Mouse (Mus musculus): ENCODE results near the gene Arrdc1. TPM values are rescaled to one million over a fixed set of nuclear protein-coding genes. Genes with fewer than 3 reads are reported as not detected.

The Arrdc1 gene
- total and polyA plus RNA-seq, 2 experiments, result 2.5 to 12.7 TPM

- WGBS, result 51% methylated on average over 2 of the region's 2 CpGs
- Histone ChIP-seq H3K9ac (ENCODE audit: low read depth, low read length) (no peak overlapping the region), H3K27ac (replicated peaks; ENCODE audit: insufficient read depth, low read depth, low read length) (no peak overlapping the region), H3K4me3 (ENCODE audit: insufficient read depth, low read depth, low read length) (no peak overlapping the region), H3K27me3 (ENCODE audit: control insufficient read depth, insufficient read depth, low read length) (no peaks in the 10 kb centered on the region), H3K79me2 (ENCODE audit: control insufficient read depth, insufficient read depth, low read length) (peaks cover 33% of the 10 kb centered on the region), H3K36me3 (ENCODE audit: control insufficient read depth, insufficient read depth, low read length) (no peaks in the 10 kb centered on the region), H3K4me1 (ENCODE audit: control insufficient read depth, insufficient read depth, low read length) (peaks cover 13% of the 10 kb centered on the region)
- no peak for TF ChIP-seq CTCF (IDR thresholded peaks at IDR 0.05; ENCODE audit: low read depth, low read length)
- no peak for TF ChIP-seq POLR2A (IDR thresholded peaks at IDR 0.05; ENCODE audit: extremely low read depth, insufficient read depth, low read length)
- no peak for DNase-seq (ENCODE audit: extremely low read depth, low read depth, low spot score)
These were observed 29.3 kb downstream of the Arrdc1 start for GRCm38 (mm10) chr2:24905653-24906155.

DNA sequence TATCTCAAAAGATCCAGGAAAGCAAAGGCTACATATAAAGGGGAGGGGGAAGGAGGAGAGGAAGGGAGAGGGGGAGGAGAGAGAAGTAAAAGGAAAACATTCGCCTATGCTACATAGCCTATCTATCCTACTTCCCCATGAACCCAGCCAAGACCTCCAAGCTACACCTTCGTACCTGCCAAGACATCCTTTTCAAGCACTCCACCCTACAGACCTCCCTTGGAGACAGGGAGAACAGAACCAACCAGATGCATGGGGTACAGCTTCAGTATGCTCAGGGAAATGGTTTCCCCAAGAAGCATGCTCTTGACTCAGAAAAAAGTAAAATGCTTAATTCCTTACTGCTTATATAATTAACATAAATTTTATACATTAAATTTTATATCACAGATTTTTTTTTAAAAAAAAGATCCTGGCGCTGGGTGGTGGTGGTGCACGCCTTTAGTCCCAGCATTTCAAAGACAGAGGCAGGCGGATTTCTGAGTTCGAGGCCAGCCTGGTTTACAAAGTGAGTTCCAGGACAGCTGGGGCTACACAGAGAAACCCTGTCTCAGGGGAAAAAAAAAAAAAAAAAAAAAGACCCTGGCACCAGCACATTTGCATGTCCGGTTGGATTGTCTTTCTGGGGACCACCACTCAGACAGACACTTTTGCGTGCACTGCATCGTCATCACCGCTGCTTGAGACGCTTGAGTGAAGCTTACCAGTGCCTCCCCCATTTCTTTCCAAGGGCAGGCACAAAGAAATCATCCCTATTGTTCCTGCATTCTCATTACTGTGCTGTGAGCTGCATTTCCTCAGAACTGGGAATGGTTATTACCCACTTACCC lies 30.0 kb downstream of the Arrdc1 start:
- Histone ChIP-seq H3K79me2 (ENCODE audit: control insufficient read depth, insufficient read depth, low read length) (peaks cover 33% of the 10 kb centered on the region), H3K27me3 (ENCODE audit: control insufficient read depth, insufficient read depth, low read length) (no peaks in the 10 kb centered on the region), H3K27ac (replicated peaks; ENCODE audit: insufficient read depth, low read depth, low read length) (no peak overlapping the region), H3K4me3 (ENCODE audit: insufficient read depth, low read depth, low read length) (no peak overlapping the region), H3K4me1 (ENCODE audit: control insufficient read depth, insufficient read depth, low read length) (peaks cover 13% of the 10 kb centered on the region), H3K9ac (ENCODE audit: low read depth, low read length) (no peak overlapping the region), H3K36me3 (ENCODE audit: control insufficient read depth, insufficient read depth, low read length) (no peaks in the 10 kb centered on the region)
- no peak for TF ChIP-seq POLR2A (IDR thresholded peaks at IDR 0.05; ENCODE audit: extremely low read depth, insufficient read depth, low read length)
- no peak for TF ChIP-seq CTCF (IDR thresholded peaks at IDR 0.05; ENCODE audit: low read depth, low read length)
- no peak for DNase-seq (ENCODE audit: extremely low read depth, low read depth, low spot score)
- 90% methylated on average over 11 of the region's 11 CpGs for WGBS

DNA sequence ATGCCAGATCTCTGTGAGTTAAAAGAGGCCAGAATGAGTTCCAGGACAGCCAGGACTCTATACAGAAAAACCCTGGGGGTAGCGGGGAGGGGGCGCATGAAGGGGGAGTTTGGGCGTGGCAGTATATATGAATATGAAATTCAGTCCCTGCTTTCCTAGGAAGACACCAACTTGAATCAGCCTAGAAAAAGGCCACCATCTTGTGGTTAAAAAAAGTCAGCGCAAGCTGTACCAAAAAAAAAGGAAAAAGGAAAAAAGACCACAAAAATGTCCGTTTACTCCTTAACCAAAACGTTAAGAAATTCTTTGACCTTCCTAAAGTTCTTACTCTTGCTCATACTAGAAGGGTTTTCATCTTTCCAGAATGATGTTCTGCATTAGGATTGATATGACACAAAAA lies 32.1 kb downstream of the Arrdc1 start:
- DNase-seq (ENCODE audit: extremely low read depth, low read depth, low spot score), result no peak
- peaks cover 13% of the 10 kb centered on the region for H3K4me1 ChIP-seq (ENCODE audit: control insufficient read depth, insufficient read depth, low read length)
- WGBS, result 84% methylated on average over 6 of the region's 6 CpGs

GRCm38 (mm10) chr2:24901055-24901454 lies 34.0 kb downstream of the Arrdc1 start:
- Histone ChIP-seq H3K79me2 (ENCODE audit: control insufficient read depth, insufficient read depth, low read length) (peaks cover 37% of the 10 kb centered on the region), H3K27me3 (ENCODE audit: control insufficient read depth, insufficient read depth, low read length) (no peaks in the 10 kb centered on the region), H3K36me3 (ENCODE audit: control insufficient read depth, insufficient read depth, low read length) (no peaks in the 10 kb centered on the region), H3K4me1 (ENCODE audit: control insufficient read depth, insufficient read depth, low read length) (peaks cover 10% of the 10 kb centered on the region), H3K9ac (ENCODE audit: low read depth, low read length) (no peak overlapping the region), H3K4me3 (ENCODE audit: insufficient read depth, low read depth, low read length) (no peak overlapping the region), H3K27ac (replicated peaks; ENCODE audit: insufficient read depth, low read depth, low read length) (no peak overlapping the region)
- WGBS, result 57% methylated on average over 5 of the region's 5 CpGs
- TF ChIP-seq POLR2A (IDR thresholded peaks at IDR 0.05; ENCODE audit: extremely low read depth, insufficient read depth, low read length) (no peak), CTCF (IDR thresholded peaks at IDR 0.05; ENCODE audit: low read depth, low read length) (no peak)
- no peak for DNase-seq (ENCODE audit: extremely low read depth, low read depth, low spot score)

More for the DNA sequence above, 32.1 kb downstream of the Arrdc1 start:
- Histone ChIP-seq H3K9ac (ENCODE audit: low read depth, low read length) (no peak overlapping the region), H3K36me3 (ENCODE audit: control insufficient read depth, insufficient read depth, low read length) (no peaks in the 10 kb centered on the region), H3K79me2 (ENCODE audit: control insufficient read depth, insufficient read depth, low read length) (peaks cover 32% of the 10 kb centered on the region), H3K27me3 (ENCODE audit: control insufficient read depth, insufficient read depth, low read length) (no peaks in the 10 kb centered on the region), H3K27ac (replicated peaks; ENCODE audit: insufficient read depth, low read depth, low read length) (no peak overlapping the region), H3K4me3 (ENCODE audit: insufficient read depth, low read depth, low read length) (no peak overlapping the region)
- TF ChIP-seq POLR2A (IDR thresholded peaks at IDR 0.05; ENCODE audit: extremely low read depth, insufficient read depth, low read length), result no peak
- no peak for TF ChIP-seq CTCF (IDR thresholded peaks at IDR 0.05; ENCODE audit: low read depth, low read length)

DNA sequence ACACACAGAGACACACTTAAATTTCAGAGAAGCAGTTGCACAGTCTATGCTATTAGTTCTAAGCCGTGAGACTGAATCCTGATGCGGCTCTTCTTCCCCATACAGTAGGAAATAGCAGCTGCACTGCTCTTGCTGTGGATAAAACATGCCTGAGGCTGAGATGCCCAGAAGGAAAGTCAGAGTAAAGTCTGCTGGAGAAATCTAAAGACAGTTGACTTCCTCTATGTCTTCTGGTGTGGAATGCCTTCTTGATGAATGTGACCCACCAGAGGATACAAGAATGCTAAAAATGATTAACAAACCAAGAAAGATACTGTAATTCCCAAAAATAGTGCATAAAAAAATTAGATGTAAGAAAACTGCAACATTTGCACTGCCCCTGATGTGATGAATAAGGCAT lies 35.8 kb downstream of the Arrdc1 start:
- Histone ChIP-seq H3K9ac (ENCODE audit: low read depth, low read length) (no peak overlapping the region), H3K36me3 (ENCODE audit: control insufficient read depth, insufficient read depth, low read length) (no peaks in the 10 kb centered on the region), H3K4me3 (ENCODE audit: insufficient read depth, low read depth, low read length) (no peak overlapping the region), H3K27me3 (ENCODE audit: control insufficient read depth, insufficient read depth, low read length) (no peaks in the 10 kb centered on the region), H3K27ac (replicated peaks; ENCODE audit: insufficient read depth, low read depth, low read length) (no peak overlapping the region), H3K4me1 (ENCODE audit: control insufficient read depth, insufficient read depth, low read length) (peaks cover 7% of the 10 kb centered on the region), H3K79me2 (ENCODE audit: control insufficient read depth, insufficient read depth, low read length) (peaks cover 37% of the 10 kb centered on the region)
- WGBS, result 87% methylated on average over 2 of the region's 2 CpGs
- TF ChIP-seq POLR2A (IDR thresholded peaks at IDR 0.05; ENCODE audit: extremely low read depth, insufficient read depth, low read length) (no peak), CTCF (IDR thresholded peaks at IDR 0.05; ENCODE audit: low read depth, low read length) (no peak)
- DNase-seq (ENCODE audit: extremely low read depth, low read depth, low spot score), result no peak

DNA sequence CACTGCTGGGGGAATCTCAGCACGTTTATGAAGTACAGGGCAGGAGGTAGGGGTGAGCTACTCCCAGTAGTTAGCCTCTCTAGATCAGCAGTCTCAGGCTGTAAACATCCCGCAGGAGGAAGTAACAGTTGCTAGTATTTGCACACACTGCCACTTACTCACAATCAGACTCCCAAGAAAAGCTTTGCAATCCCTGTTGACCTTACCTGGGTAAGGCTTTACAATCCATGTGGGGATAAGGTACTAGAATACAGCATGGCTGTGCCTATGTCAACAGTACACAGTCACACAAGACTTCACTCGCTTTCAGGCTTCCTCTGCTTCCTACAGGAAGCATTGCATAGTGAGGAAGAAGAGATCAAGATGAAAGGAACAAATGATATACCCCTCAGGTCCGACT lies 38.3 kb downstream of the Arrdc1 start:
- TF ChIP-seq POLR2A (IDR thresholded peaks at IDR 0.05; ENCODE audit: extremely low read depth, insufficient read depth, low read length), result no peak
- no peak for TF ChIP-seq CTCF (IDR thresholded peaks at IDR 0.05; ENCODE audit: low read depth, low read length)
- WGBS, result 70% methylated on average over 4 of the region's 4 CpGs

More for the DNA sequence above, 38.3 kb downstream of the Arrdc1 start:
- Histone ChIP-seq H3K79me2 (ENCODE audit: control insufficient read depth, insufficient read depth, low read length) (peaks cover 45% of the 10 kb centered on the region), H3K36me3 (ENCODE audit: control insufficient read depth, insufficient read depth, low read length) (no peaks in the 10 kb centered on the region), H3K9ac (ENCODE audit: low read depth, low read length) (no peak overlapping the region), H3K4me3 (ENCODE audit: insufficient read depth, low read depth, low read length) (no peak overlapping the region), H3K4me1 (ENCODE audit: control insufficient read depth, insufficient read depth, low read length) (peaks cover 21% of the 10 kb centered on the region), H3K27ac (replicated peaks; ENCODE audit: insufficient read depth, low read depth, low read length) (no peak overlapping the region), H3K27me3 (ENCODE audit: control insufficient read depth, insufficient read depth, low read length) (no peaks in the 10 kb centered on the region)
- no peak for DNase-seq (ENCODE audit: extremely low read depth, low read depth, low spot score)

Data from liver, adult 2 months (tissue).